Mouse (Mus musculus) heart, adult 9 months (tissue): Measurements from ENCODE around the gene Vamp8.
A peak's percentile ranks its signal among the peaks of the same experiment; 100 is the strongest.

ENCODE experiments used
- DNase-seq, 2 experiments: peaks; one replicate each; pipeline ENCODE4 v3.0.0; 2022; ENCODE audit warnings: low spot score in 2 of 2

Gene Vamp8

DNA sequence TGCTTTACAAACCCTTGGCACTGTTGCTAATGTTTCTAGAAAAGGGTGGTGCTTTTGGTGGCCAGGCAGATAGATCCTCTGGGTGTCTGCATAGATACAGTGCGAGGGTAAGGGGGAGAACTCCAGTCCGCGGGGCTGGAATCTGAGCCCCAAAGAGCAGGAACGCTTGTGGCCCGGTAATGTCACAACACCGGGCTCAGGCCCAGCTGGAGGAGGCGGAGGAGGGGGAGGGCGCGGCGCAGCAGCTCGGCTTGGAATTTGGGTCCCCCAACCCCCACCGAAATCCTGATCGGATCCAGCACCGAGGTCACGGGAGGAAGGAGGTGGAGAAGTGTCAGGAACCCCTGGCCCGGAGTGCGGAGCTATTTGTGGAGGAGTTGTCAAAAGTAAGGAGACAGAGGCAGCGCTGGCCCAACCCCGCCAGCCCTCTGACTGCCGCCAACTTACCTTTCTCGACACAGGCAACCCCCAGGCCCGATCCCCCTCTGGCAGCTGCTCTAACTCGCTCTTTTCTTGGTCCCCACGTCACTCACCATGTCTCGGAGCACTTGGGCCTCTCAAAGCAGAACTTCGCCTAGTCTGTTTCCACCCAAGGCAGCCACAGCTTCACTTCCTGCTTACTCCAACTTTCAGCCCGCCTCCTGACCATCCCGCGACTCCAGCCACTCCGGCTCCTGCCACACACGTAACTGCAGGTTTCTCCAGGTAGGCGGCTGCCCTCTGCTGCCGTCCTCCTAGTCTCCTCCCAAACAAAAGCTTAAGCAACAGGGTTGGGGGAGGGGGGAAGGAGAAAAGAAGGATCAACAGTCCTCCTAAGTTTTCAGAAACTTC, at the start of gene Vamp8:
TSS of gene Vamp8 (minus strand) at position 763 of the 831 bp plus-strand sequence.
- peak; percentile 91 to 93 for DNase-seq

DNA sequence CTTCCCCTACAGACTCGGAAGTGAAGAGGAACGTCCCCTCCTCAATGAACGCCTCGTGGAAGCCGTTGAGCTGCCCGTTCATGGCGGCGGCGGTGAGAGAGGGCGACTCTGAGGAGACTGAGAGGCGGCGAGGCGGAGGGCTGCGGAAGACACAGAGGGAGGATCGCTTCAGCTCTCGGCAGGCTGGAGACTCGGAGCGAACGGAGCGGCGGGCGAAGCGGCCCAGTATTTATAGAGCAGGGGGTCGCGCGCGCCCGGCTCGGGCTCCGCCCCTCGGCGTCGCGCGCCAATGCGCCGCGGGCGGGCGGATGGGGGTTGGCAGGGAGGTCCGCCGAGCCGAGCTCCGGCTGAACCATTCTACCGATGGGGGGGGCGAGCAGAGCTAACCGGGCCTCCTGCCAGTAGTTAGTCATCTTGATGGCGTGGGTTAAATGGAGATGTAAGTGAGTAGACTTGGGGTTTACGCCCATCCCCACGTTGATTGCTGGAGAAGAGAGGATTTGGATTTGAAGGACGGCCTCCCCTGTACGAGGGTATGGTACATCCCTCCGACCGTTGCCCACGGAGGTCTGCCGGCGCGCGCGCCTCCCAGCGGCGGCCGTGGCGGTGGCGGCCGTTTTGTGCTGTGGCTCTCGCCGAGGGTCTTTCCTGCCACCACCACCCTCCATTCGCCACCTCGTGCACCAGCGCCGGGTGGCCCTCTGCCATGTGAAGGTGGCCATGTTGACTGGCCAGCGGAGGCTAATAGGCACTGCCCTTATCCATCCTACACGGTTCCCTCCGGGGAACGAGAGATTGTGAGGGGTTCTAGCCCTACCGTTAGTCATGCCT, 49.1 kb upstream of the Vamp8 start, which contains the start of gene Mat2a:
TSS of gene Mat2a (minus strand) at position 204 of the 831 bp plus-strand sequence.
- DNase-seq: peak; percentile 94

DNA sequence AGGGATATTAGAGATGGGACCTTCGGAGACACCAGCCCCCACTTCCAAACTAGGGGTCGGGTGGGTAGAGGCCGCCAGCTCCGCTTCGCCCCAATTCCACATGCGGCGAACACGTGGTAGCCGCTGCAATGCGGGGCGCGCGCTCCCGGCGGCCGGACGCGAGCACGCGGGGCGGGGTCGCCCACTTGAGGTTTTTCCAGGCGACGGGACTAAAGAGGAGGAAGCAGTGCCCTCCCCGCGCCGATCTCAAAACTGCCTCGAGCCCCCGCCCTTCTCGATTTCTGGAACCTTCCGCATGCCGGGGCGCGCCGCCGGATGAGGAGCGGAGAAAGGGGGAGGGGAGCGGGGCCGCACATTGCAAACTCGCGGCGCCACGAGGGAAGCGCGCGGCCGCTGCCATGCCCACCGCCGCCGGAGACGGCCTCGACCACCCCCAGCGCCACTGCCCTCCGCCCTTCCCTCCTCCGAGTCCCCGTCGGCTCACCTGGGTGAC, 48.4 kb upstream of the Vamp8 start:
- DNase-seq: peak; percentile 94 to 95

DNA sequence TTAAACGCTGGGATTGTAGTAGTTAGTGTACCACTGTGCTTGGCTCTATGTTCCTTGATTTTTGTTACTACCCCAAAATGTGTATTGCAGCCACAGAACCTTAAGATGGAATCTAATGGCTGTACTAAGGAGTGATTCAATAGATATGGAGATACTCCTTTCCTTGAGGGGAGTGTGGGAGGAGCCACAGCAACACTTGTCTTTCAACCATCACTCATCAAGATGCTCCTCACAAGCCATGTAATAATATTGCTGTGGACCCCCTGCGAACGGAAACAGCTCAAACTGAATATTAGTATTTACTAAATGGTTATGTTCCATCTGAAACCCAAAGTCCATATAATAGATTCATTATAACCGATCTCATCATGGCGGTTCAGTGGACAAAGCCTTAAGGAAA, 47.7 kb upstream of the Vamp8 start:
- no peak for DNase-seq

DNA sequence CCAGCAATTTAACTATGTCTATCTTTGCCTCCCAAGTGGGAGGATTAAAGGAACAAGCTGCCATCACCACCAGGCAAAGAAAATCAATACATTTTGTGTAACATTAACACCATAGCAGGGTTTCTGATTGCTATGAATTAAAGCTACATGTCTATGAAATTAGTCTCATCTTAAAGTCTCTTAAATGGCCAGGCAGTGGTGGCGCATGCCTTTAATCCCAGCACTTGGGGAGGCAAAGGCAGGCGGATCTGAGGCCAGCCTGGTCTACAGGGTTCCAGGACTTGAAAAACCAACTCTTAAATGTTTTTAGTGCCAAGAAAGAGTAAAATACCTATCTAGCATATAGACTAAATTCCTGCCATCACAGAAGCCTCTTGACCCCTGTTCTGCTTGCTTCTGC, 41.6 kb upstream of the Vamp8 start:
- DNase-seq: no peak

DNA sequence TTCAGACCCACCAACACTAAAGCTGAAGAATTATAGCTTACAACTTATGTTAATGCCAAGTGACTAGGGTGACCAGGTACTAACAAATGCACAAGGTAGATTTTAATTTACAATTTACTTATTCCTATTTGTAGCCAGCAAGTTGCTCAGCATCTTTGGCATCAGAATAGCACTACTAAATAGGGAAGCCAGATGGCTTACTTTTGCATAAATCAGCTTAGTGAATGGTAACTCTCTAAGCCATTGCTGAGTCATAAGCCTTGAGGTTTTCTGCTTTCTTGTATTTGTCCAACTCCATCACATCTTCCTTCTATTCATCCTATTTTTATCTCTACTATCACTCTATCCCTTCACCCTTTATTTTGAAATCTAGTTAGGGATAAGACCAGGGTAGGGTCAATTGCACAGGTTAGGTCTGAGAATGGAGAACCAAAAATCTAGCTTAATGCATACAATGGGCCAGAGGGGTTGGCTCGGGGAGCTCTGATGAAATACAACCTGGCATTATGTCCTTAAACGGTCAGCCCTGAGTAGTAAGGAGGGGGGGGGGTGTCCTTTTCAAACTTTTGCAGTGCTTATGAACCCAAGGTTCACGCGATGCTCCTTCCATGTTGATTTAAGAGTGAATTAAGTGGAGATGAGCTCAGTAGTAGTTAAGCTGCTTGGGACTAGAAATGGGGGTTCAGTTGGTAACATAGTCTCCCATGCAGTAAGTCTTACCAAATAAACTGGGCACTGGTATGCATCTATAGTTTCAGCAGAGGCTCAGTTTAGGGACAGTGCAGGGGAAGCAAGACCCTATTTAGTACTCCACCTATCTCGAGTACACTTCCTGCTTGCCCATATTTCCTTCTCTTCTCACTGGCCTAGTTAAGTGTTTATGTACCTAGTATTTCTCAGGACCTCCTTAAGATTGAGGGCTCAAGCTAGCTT, 40.8 kb upstream of the Vamp8 start:
- DNase-seq: no peak

DNA sequence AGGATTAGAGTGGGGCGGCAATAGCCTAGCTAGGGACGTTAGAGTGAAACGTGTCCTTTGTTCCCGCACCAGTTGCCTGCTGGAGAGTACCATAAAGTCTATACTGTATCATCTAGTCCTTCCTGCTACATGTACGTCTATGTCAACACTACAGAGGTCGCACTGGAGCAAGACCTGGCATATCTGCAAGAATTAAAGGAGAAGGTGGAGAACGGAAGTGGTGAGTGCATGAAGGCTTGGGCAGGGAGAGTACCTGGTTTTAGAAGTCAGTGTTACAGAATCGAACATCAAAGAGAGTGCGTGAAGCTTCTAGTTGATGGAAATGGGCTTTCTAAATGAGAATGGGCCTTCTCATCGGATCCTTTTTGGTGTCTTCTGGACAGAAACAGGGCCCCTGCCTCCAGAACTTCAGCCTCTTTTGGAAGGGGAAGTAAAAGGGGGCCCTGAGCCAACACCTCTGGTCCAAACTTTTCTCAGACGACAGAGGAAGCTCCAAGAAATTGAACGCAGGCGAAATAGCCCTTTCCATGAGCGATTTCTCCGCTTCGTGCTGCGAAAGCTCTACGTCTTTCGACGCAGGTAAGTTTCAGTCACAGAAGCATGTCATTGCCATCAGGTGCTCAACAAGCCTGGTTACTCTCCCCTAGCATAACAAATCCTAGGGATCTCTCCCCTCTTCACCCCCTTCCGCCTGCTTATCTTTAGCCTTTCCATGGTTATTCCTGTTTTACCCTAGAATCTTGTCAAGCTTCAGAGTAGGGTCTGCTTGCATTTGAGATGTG, 38.7 kb upstream of the Vamp8 start:
- DNase-seq: no peak

DNA sequence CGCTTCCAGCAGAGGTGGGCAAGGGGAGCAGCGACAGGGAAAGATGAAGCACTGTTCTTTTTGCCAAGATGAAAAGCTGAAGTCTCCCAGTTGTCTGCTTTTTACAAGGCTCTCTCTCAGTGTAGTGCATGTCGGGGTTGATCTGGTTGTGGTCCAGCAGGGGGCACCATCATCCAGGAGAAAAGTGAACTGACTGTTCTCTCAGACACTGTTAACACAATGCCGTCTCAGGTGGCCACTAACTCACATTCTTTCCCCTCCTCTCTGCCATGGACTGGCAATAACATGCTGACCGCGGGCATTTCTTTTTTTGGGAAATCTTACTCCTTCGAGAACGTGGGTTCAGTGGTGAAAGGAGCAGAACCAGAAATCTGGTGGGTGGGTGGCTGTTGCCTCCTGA, 37.5 kb upstream of the Vamp8 start:
- DNase-seq: peak; percentile 38 to 74

DNA sequence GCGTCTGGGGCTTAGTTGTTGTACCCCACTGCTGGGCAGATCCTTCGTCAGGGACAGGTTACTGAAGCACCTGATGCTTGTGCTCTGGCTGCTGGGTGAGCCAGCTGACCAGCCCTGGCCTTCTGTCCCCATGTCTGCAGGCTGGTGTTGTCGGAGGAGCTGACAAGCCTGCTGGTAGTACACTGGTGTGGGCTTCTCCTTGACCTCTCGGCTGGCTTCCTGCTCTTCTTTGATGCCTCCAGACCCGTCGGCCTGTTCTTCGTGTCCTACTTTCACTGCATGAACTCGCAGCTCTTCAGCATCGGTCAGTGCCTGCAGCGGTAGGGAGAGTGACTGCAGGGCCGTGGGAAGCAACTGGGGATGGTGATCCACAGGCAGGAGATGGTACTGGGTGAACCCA, 35.1 kb upstream of the Vamp8 start:
- no peak for DNase-seq

DNA sequence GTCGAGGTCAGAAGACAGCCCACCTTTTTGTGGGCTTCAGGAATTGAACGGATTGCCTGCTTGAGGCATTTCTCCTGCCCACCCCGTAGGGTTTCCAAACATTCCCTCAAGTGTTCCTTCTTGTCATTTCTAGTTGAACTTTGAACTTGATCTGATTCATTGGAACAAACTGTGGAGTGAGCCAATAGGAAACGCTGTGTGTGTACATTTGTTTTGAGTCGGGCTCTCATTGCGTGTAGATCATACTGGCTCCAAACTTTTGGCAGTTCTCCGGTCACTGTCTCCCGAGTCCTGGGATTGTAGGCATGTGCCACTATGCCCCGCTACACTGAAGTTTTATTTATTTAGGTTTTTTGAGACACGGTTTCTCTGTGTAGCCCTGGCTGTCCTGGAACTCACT, 30.4 kb upstream of the Vamp8 start:
- no peak for DNase-seq

DNA sequence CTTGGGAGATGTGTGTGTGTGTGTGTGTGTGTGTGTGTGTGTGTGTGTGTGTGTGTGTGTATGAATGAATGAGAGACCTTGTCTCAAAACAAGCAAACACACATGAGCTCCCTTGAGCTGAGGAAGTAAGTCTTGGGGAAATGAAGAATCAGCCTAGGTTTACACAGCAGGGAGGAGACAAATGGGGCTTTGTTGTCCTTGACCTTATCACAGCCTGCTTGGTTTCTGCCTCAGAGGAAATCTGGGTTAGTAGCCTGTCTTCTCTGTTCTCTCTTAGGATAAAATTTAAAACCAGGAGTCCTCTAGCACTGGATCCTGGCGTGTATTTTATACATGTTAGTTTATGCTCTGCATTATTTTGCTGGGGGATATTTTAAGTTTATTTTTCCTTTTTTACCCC, 29.3 kb upstream of the Vamp8 start:
- DNase-seq: no peak

DNA sequence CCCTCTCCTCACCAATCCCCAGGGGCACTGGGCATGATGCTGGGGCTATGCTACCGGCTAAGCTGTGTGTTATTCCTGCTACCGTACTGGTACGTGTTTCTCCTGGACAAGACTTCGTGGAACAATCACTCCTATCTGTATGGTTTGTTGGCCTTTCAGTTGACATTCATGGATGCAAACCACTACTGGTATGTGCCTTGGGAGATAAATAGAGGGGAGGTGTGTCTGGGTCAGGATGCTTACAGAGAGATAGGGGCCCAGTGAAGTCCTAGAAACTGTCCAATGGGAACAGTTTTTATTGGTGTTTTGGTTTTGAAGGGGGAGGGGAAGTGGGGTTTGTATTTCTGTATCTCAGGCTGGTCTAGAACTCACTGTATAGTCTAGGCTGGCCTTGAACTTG, 27.8 kb upstream of the Vamp8 start:
- DNase-seq: no peak

DNA sequence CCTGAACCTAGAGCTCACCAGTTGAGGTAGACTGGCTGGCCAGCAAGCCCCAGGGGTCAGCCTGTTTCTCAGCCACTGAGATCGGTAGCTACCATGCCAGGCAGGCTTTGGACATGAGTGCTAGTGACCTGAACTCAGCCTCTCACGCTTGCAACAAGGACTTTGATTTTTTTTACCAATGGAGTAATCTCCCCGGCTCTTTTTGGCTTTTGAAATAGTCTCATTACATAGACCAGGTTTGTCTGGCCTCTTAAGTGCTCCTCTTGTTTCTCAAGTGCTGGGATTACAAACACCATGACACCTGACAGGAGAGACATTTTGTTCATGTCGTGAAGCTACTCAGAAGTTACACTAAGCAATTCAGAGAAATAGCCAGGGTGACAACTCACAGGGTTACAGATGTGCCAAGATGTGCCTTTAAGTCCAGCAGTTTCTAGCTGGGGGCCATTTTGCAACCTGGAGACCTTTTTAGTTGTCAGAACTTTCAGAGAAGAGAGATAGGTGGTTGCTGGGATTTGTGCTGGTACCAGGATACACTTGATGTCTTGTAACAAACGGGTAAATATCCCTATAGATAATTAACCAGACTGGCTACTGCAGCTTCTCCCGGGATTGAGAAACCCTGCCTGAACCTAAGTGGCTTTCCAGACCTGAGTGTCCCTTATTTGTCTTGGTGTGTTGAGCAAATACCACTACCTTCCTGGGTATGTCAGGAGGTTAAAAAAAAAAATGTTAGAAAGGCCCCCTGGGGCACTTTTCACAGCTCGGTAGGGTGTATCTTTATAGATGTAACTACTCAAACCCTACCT, 25.7 kb upstream of the Vamp8 start:
- no peak for DNase-seq

DNA sequence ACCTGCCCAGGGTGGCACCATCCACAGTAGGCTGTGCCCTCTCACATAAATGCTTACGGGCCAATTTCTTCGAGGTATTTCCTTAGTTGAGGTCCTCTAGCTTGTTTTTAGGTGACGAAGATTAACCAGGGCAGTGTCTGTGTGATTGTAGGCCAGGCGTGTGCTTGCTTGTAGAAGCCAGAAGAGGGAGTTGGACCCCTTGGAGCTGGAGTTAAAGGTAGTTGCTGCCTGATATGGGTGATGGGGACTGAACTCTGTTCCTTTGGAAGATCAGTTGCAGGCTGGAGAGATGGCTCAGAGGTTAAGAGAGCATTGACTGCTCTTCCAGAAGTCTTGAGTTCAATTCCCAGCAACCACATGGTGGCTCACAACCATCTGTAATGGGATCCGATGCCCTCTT, 24.7 kb upstream of the Vamp8 start:
- DNase-seq: no peak

DNA sequence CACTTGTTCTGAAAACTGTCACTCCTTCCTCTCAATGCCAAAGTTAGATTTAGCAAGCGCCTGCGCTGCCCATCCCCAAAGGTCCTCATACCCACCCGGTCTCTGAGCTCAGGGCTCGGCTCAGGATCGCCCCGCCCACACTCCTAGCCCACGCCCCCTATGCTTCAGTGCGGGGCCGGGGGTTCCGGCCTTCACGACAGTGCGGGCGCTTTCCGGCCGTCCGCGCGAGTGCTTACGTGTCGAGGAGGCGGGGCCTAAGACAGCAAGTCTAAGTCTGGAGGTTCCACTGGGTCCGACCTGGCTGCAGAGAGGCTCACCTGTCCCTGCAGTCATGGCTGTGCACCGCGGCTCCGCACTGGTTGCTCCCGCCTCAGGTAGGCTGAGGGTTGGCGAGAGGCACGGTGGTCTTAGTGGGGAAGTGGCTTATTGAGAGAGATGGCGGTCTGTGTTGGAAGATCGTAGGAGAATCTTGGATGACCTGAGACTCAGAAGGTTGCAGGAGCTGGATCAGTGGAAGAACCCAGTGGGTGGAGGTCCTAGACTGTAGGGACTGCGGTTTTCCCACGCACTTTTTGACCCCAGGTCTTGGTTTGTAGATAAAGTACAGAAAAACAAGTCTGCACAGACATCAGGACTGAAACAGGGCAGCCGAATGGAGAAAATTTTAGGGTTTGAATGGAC, 23.7 kb upstream of the Vamp8 start, which contains the start of gene Ggcx:
TSS of gene Ggcx (plus strand) at position 233 of the 681 bp plus-strand sequence.
- DNase-seq: peak; percentile 95 to 97

DNA sequence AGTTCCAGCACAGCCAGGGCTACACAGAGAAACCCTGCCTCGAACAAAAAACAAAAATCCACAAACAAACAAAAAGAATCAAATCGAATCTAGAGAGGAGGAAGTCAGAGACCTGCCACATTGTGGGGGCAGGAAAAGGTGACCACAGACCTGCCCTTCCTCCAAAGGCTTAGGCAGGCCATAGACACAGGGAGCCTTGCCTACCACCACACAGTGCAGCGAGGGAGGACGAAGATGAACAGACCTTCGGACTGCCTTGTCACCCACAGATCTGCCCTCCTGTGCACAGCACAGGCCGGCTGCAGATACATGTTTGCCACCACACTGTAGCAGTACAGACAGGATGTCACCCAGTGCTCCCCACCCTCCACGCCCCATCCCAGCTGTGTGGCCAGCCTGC, 20.0 kb upstream of the Vamp8 start:
- DNase-seq: no peak

DNA sequence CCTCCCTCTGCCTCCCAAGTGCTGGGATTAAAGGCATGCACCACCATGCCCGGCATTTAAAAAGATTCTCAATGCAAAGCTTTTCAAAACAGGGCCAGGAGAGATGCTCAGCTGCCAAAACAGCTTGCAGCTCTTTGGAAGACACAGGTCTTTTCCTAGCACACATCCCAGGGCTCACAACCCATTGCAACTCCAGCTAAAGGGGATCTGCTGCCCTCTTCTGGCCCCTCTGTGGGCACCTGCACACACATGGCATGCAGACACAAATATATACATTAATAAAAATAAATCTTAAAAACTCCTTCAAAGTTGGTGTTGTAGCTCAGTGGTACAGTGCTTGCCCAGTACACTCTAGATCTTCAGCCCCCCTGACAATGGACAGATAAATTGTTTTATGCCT, 19.5 kb upstream of the Vamp8 start:
- DNase-seq: no peak

DNA sequence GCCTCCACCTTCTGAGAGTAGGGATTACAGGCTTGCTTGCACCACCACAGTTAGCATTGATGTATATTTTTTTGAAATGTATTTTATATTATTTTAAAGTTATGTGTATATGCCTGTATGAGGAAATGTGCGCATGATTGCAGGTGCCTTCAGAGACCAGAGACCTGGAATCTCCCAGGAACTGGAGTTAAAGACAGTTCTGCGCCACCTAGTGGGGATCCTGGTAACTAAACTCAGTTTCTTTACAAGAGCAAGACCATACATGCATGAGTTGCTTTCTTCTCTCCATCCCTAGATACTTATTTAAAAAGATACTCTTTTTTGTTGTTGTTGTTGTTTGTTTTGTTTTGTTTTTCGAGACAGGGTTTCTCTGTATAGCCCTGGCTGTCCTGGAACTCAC, 19.1 kb upstream of the Vamp8 start:
- DNase-seq: peak in 1 of 2 experiments; percentile 52

DNA sequence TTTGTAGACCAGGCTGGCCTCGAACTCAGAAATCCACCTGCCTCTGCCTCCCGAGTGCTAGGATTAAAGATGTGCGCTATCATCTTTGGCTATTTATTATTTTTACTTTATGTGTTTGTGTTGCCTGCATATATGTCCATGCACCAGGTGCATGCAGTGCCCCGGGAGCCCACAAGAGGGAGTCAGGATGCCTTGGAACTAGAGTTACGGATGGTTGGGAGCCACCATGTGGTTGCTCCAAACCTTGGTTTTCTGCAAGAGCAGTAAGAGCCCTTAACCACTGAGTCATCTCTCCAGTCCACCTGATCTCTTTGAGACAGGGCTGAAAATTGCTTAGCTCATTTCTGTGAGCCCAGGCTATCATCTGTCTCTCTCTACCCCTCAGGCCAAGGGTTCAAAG, 16.6 kb upstream of the Vamp8 start:
- peak; percentile 49 to 77 for DNase-seq
